Mouse (Mus musculus): ENCODE data around the gene Shld2.

- TF ChIP-seq CTCF (IDR thresholded peaks at IDR 0.05; ENCODE audit: low read depth), result no peak
- TF ChIP-seq EP300 (IDR thresholded peaks at IDR 0.05; ENCODE audit: low read depth), result no peak
These were observed 83.7 kb downstream of the Shld2 start for GRCm38 (mm10) chr14:34226566-34226965.
